Mouse (Mus musculus): Measurements from ENCODE around the gene Casq2.

DNA sequence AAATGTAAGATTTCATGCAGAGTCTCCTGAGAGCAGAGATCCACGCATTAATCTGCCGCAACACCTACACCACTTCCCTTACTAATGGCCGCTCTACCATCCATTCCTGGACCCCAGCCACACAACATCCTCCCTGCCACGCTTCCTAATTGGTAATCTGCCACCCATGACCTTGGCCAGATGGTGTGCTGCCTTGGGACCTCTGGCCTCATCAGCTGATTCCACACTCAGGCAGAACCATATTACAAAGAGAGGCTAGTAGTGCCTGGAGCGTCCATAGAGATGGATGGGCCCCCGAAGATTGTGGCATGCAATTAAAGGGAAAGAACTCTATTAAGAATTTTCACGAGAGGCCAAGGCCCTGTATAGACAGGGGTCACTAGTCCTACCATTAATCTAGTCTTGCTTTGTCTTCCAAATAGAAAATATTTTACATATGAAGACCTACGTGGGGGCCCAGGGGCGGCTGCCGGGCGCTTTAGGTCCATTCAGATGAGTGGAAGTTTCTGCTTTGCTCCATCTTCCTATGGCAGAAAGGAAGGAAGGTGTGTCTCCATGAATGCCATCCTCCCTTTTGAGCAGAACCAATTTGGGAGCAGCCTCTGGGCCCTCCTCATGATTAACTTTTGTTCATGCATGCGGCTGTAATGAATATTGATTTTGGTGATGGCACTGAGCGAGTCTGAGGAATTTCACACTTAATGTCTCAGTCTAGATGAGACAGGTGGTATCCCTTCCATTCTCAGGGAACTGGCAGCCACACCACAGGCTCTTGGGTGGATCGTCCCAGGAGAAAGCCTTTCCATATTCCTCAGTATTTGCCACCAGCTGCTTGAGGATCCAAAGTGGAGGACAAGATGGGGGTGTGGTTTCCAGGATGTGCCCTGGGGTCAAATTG lies 36.8 kb upstream of the Casq2 start:
- no peak for TF ChIP-seq POLR2A (IDR thresholded peaks at IDR 0.05; ENCODE audit: borderline replicate concordance, insufficient read depth, low read length)
- TF ChIP-seq CTCF (IDR thresholded peaks at IDR 0.05; ENCODE audit: borderline replicate concordance, insufficient read depth, low read depth, low read length): no peak
